Mouse (Mus musculus) MEL (cell line): ENCODE results near the gene Usf2. TPM values are rescaled to one million over a fixed set of nuclear protein-coding genes. Genes with fewer than 3 reads are reported as not detected.

Experiments used
- DNase-seq: peaks from one replicate; pipeline ENCODE4 v3.0.0; 2011; ENCODE audit warnings: low read depth, low spot score
- H3K27ac ChIP-seq: 2 replicates; pipeline ENCODE4 v1.5.1; 2012; ENCODE audit warnings: low read depth, mild to moderate bottlenecking, control low read depth, low read length, moderate library complexity; ENCODE audit not compliant: control insufficient read depth
- H3K27me3 ChIP-seq, 2 experiments: fragments of 150-350 bp in 1 of 2; sonication (generic) in 1 of 2; 2 replicates each; pipeline ENCODE4 v1.6.1; 2012; ENCODE audit warnings: low read length in 2 of 2, mild to moderate bottlenecking in 2 of 2, improper control_type of control experiment in 1 of 2, moderate library complexity in 1 of 2; ENCODE audit not compliant: insufficient read depth in 2 of 2, control insufficient read depth in 1 of 2
- H3K36me3 ChIP-seq, 2 experiments: 2 replicates each; pipeline ENCODE4 v1.6.1; 2012 to 2014; ENCODE audit warnings: low read length in 2 of 2, improper control_type of control experiment in 1 of 2, inconsistent platforms in 1 of 2, mild to moderate bottlenecking in 1 of 2; ENCODE audit not compliant: insufficient read depth in 2 of 2, control insufficient read depth in 1 of 2
- H3K4me1 ChIP-seq, 2 experiments: fragments of 150-350 bp in 1 of 2; sonication (generic) in 1 of 2; 2 replicates each; pipeline ENCODE4 v1.6.1; 2012; ENCODE audit warnings: low read length in 2 of 2, improper control_type of control experiment in 1 of 2, mild to moderate bottlenecking in 1 of 2; ENCODE audit not compliant: insufficient read depth in 2 of 2, control insufficient read depth in 1 of 2
- H3K4me3 ChIP-seq, 2 experiments: fragments of 150-350 bp in 1 of 2; sonication (generic) in 1 of 2; 2 replicates each; pipeline ENCODE4 v1.5.1; 2012; ENCODE audit warnings: low read depth in 2 of 2, low read length in 2 of 2, mild to moderate bottlenecking in 2 of 2, moderate library complexity in 2 of 2, control low read depth in 1 of 2, improper control_type of control experiment in 1 of 2; ENCODE audit not compliant: control insufficient read depth in 1 of 2, insufficient read depth in 1 of 2
- H3K79me2 ChIP-seq: 2 replicates; pipeline ENCODE4 v1.6.1; 2012; ENCODE audit warnings: mild to moderate bottlenecking, low read length, moderate library complexity; ENCODE audit not compliant: control insufficient read depth, poor library complexity, insufficient read depth
- H3K9ac ChIP-seq: 2 replicates; pipeline ENCODE4 v1.6.1; 2012; ENCODE audit warnings: low read depth, mild to moderate bottlenecking, control low read depth, low read length, moderate library complexity; ENCODE audit not compliant: control insufficient read depth, poor library complexity, severe bottlenecking
- H3K9me3 ChIP-seq: fragments of 150-350 bp; sonication (generic); replicated peaks from 2 replicates; pipeline ENCODE4 v1.6.1; 2012; ENCODE audit warnings: mild to moderate bottlenecking, low read length, improper control_type of control experiment, moderate library complexity; ENCODE audit not compliant: insufficient read depth
- CHD1 ChIP-seq: IDR thresholded peaks from 2 replicates; pipeline ENCODE4 v1.6.1; 2012; ENCODE audit warnings: low read depth, mild to moderate bottlenecking, inconsistent platforms, low read length, improper control_type of control experiment
- CHD2 ChIP-seq: IDR thresholded peaks from 2 replicates; pipeline ENCODE4 v1.6.1; 2011; ENCODE audit warnings: low read length, improper control_type of control experiment
- CTCF ChIP-seq, 3 experiments: IDR thresholded peaks in 2 of 3; conservative IDR thresholded peaks in 1 of 3; 2 replicates each; pipeline ENCODE4 v1.5.1; 2011 to 2012; ENCODE audit warnings: low read length in 3 of 3, low read depth in 2 of 3, mild to moderate bottlenecking in 2 of 3, improper control_type of control experiment in 1 of 3, inconsistent platforms in 1 of 3, mixed read lengths in 1 of 3, moderate library complexity in 1 of 3; ENCODE audit not compliant: control insufficient read depth in 1 of 3, insufficient read depth in 1 of 3, poor library complexity in 1 of 3, severe bottlenecking in 1 of 3
- E2F4 ChIP-seq: IDR thresholded peaks from 2 replicates; pipeline ENCODE4 v1.6.1; 2011; ENCODE audit warnings: low read depth, low read length, improper control_type of control experiment, borderline replicate concordance
- ELF1 ChIP-seq: IDR thresholded peaks from 2 replicates; pipeline ENCODE4 v1.6.1; 2014; ENCODE audit warnings: low read depth, mild to moderate bottlenecking, inconsistent platforms, low read length, improper control_type of control experiment, moderate library complexity
- ETS1 ChIP-seq: IDR thresholded peaks from 2 replicates; pipeline ENCODE4 v1.6.1; 2012; ENCODE audit warnings: low read depth, mild to moderate bottlenecking, inconsistent platforms, low read length, improper control_type of control experiment, moderate library complexity
- GABPA ChIP-seq: IDR thresholded peaks from 2 replicates; pipeline ENCODE4 v1.6.1; 2012; ENCODE audit warnings: low read depth, mild to moderate bottlenecking, inconsistent platforms, low read length, improper control_type of control experiment, moderate library complexity
- GATA1 ChIP-seq: IDR thresholded peaks from 2 replicates; pipeline ENCODE4 v1.6.1; 2011; ENCODE audit warnings: low read depth, low read length, improper control_type of control experiment
- HCFC1 ChIP-seq: IDR thresholded peaks from 2 replicates; pipeline ENCODE4 v1.6.1; 2012; ENCODE audit warnings: low read depth, mild to moderate bottlenecking, inconsistent platforms, low read length, improper control_type of control experiment, moderate library complexity
- JUND ChIP-seq: IDR thresholded peaks from 2 replicates; pipeline ENCODE4 v1.6.1; 2011; ENCODE audit warnings: low read depth, mild to moderate bottlenecking, improper control_type of control experiment, low read length
- MAX ChIP-seq: IDR thresholded peaks from 2 replicates; pipeline ENCODE4 v1.6.1; 2011; ENCODE audit warnings: low read length, improper control_type of control experiment
- MAZ ChIP-seq: IDR thresholded peaks from 2 replicates; pipeline ENCODE4 v1.6.1; 2012; ENCODE audit warnings: low read depth, mild to moderate bottlenecking, inconsistent platforms, low read length, improper control_type of control experiment
- MEF2A ChIP-seq: IDR thresholded peaks from 2 replicates; pipeline ENCODE4 v1.6.1; 2014; ENCODE audit warnings: low read depth, mild to moderate bottlenecking, inconsistent platforms, low read length, improper control_type of control experiment; ENCODE audit not compliant: poor library complexity, insufficient replicate concordance, severe bottlenecking; ENCODE audit errors: extremely low read depth
- MXI1 ChIP-seq: IDR thresholded peaks from 2 replicates; pipeline ENCODE4 v1.6.1; 2011; ENCODE audit warnings: mild to moderate bottlenecking, low read depth, low read length, improper control_type of control experiment
- MYB ChIP-seq: IDR thresholded peaks from 2 replicates; pipeline ENCODE4 v1.6.1; 2011; ENCODE audit warnings: mild to moderate bottlenecking, low read depth, low read length, improper control_type of control experiment
- MYC ChIP-seq: IDR thresholded peaks from 2 replicates; pipeline ENCODE4 v1.6.1; 2011; ENCODE audit warnings: low read depth, mild to moderate bottlenecking, low read length, improper control_type of control experiment, moderate library complexity
- NELFE ChIP-seq: IDR thresholded peaks from 2 replicates; pipeline ENCODE4 v1.6.1; 2011; ENCODE audit warnings: low read depth, low read length, improper control_type of control experiment
- POLR2A ChIP-seq, 2 experiments: IDR thresholded peaks; 2 replicates each; pipeline ENCODE4 v1.6.1; 2011 to 2012; ENCODE audit warnings: low read length in 2 of 2, mild to moderate bottlenecking in 2 of 2, control low read depth in 1 of 2, improper control_type of control experiment in 1 of 2, low read depth in 1 of 2, moderate library complexity in 1 of 2; ENCODE audit not compliant: control insufficient read depth in 1 of 2, insufficient read depth in 1 of 2, poor library complexity in 1 of 2
- POLR2AphosphoS5 ChIP-seq: IDR thresholded peaks from 2 replicates; pipeline ENCODE4 v1.6.1; 2012; ENCODE audit warnings: low read depth, borderline replicate concordance, mild to moderate bottlenecking, inconsistent platforms, low read length, moderate library complexity, mixed read lengths
- RCOR1 ChIP-seq: IDR thresholded peaks from 2 replicates; pipeline ENCODE4 v1.6.1; 2012; ENCODE audit warnings: low read depth, mild to moderate bottlenecking, inconsistent platforms, low read length, improper control_type of control experiment
- SIN3A ChIP-seq: IDR thresholded peaks from 2 replicates; pipeline ENCODE4 v1.6.1; 2012; ENCODE audit warnings: low read length, improper control_type of control experiment, inconsistent platforms
- SMC3 ChIP-seq: IDR thresholded peaks from 2 replicates; pipeline ENCODE4 v1.6.1; 2011; ENCODE audit warnings: low read depth, low read length, improper control_type of control experiment
- TAL1 ChIP-seq: IDR thresholded peaks from 2 replicates; pipeline ENCODE4 v1.6.1; 2012; ENCODE audit warnings: mild to moderate bottlenecking, inconsistent platforms, low read length, moderate library complexity, mixed read lengths
- TCF12 ChIP-seq: IDR thresholded peaks from 2 replicates; pipeline ENCODE4 v1.6.1; 2014; ENCODE audit warnings: low read depth, mild to moderate bottlenecking, inconsistent platforms, low read length, improper control_type of control experiment, moderate library complexity
- UBTF ChIP-seq: IDR thresholded peaks from 2 replicates; pipeline ENCODE4 v1.6.1; 2012; ENCODE audit warnings: low read depth, mild to moderate bottlenecking, inconsistent platforms, low read length, improper control_type of control experiment, moderate library complexity, borderline replicate concordance; ENCODE audit not compliant: insufficient read depth
- USF1 ChIP-seq: IDR thresholded peaks from 2 replicates; pipeline ENCODE4 v1.6.1; 2014; ENCODE audit warnings: low read depth, mild to moderate bottlenecking, inconsistent platforms, low read length, improper control_type of control experiment, moderate library complexity
- USF2 ChIP-seq, 2 experiments: IDR thresholded peaks; 2 replicates each; pipeline ENCODE4 v1.6.1; 2011 to 2012; ENCODE audit warnings: improper control_type of control experiment in 2 of 2, low read length in 2 of 2, borderline replicate concordance in 1 of 2, inconsistent platforms in 1 of 2, low read depth in 1 of 2, mild to moderate bottlenecking in 1 of 2; ENCODE audit not compliant: insufficient read depth in 1 of 2
- ZKSCAN1 ChIP-seq: IDR thresholded peaks from 2 replicates; pipeline ENCODE4 v1.6.1; 2012; ENCODE audit warnings: low read depth, mild to moderate bottlenecking, inconsistent platforms, low read length, improper control_type of control experiment, moderate library complexity
- ZMIZ1 ChIP-seq: IDR thresholded peaks from 2 replicates; pipeline ENCODE4 v1.6.1; 2012; ENCODE audit warnings: low read depth, mild to moderate bottlenecking, inconsistent platforms, low read length, improper control_type of control experiment, moderate library complexity
- ZNF384 ChIP-seq: IDR thresholded peaks from 2 replicates; pipeline ENCODE4 v1.6.1; 2012; ENCODE audit warnings: low read depth, mild to moderate bottlenecking, inconsistent platforms, low read length, improper control_type of control experiment
- polyA plus RNA-seq, 2 experiments: library from polyadenylated mRNA; stranded (reverse) in 1 of 2; unstranded in 1 of 2; fragments of >175 nt in 1 of 2; fragments of >200 nt in 1 of 2; gene quantifications; 2 replicates each; pipeline versions ENCODE4 v1.2.1 to v1.2.4; 2012; ENCODE audit warnings: low replicate concordance in 2 of 2, low read depth in 1 of 2; ENCODE audit not compliant: insufficient read length in 2 of 2, insufficient read depth in 1 of 2, missing spikeins in 1 of 2
- total RNA-seq: library from RNA; depleted of rRNA; stranded (reverse); fragments of 300-350 nt; gene quantifications from 2 replicates; pipeline ENCODE4 v1.2.3, GENCODE M21; 2012; rRNA removed

Gene Usf2
- total RNA-seq (34.4 and 43.0 TPM in 2 replicates), polyA plus RNA-seq (100 to 1,000 TPM in 1 of 2 experiments, not detected in 1; 144 TPM)

DNA sequence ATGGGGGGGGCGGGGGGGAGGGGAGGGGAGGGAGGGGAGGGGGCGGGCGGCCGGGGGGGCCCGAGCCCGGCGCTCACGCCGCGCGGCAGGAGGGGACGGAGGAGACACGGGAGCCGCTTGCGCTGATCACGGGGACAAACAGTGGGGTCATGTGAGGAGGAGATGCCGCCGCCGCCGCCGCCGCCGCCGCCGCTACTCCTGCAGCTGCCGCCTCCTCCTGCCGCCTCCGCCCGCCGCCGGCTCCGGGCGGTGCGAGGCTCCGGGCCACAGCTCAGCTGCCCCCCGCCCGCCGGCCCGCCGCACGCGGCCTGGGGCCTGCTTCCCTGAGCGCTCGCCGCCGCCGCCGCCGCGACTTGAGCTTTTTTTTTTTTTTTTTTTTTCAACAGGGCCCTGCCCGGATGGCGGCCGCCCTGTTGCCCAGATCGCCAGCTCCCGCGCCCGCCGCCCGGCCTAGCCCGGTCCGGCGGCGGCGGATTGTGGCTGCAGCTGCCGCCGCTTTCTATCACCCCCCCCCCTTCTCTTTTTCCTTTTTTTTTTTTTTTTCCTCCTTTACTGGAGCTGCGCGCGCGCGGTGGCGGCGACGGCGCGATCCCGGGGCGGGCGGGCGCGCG lies at the start of gene Usf2:
Gene Usf2, minus strand, starts transcription at position 48 of the 611 bp plus-strand sequence.
- Histone ChIP-seq H3K4me1 (peaks cover 0 to 11% of the 10 kb centered on the region in 2 experiments; a peak in 1 of 4 replicates), H3K27me3 (no peaks in the 10 kb centered on the region), H3K9ac (peak within 1 kb of the TSS; percentile 98), H3K27ac (peak within 1 kb of the TSS; percentile 90), H3K79me2 (peaks cover 18% of the 10 kb centered on the region), H3K9me3 (no peaks in the 10 kb centered on the region), H3K36me3 (peaks cover 2 to 9% of the 10 kb centered on the region in 2 experiments; a peak in 3 of 4 replicates), H3K4me3 (peak within 1 kb of the TSS; percentile 85 to 97)
- peak; percentile 70 for DNase-seq
- TF ChIP-seq RCOR1 (no peak), UBTF (no peak), SMC3 (no peak), ZNF384 (peak; percentile 86), E2F4 (no peak), ETS1 (no peak), JUND (no peak), MYB (no peak), POLR2AphosphoS5 (no peak), ZMIZ1 (no peak), SIN3A (no peak), GATA1 (no peak), MAZ (no peak), CHD2 (no peak), CHD1 (no peak), MYC (no peak), MEF2A (no peak), POLR2A (IDR thresholded peaks at IDR 0.05; ENCODE audit: control insufficient read depth in 1 of 2, insufficient read depth in 1 of 2, low read depth in 1 of 2, low read length in 2 of 2, poor library complexity in 1 of 2) (no peak), TAL1 (no peak), USF1 (peak; percentile 86), MXI1 (peak; percentile 54; the same call in 1 of the 2 replicates), ZKSCAN1 (no peak), NELFE (no peak; the same call in 1 of the 2 replicates), HCFC1 (no peak), MAX (no peak), GABPA (no peak), TCF12 (no peak), CTCF (IDR thresholded peaks at IDR 0.05 in 2 of 3, conservative IDR thresholded peaks at IDR 0.05 in 1 of 3; ENCODE audit: control insufficient read depth in 1 of 3, insufficient read depth in 1 of 3, low read depth in 2 of 3, low read length in 3 of 3, poor library complexity in 1 of 3, severe bottlenecking in 1 of 3) (no peak), ELF1 (no peak), USF2 (IDR thresholded peaks at IDR 0.05; ENCODE audit: borderline replicate concordance in 1 of 2, insufficient read depth in 1 of 2, low read depth in 1 of 2, low read length in 2 of 2) (peak in 1 of 2 experiments; percentile 66; a peak in 2 of 4 replicates)
- TF ChIP-seq, all 39 proteins: peak for 4
